Mouse (Mus musculus) kidney, embryonic 15.5 days (tissue): ENCODE measurements around the gene 4930467E23Rik. TPM values are rescaled to one million over a fixed set of nuclear protein-coding genes. Genes with fewer than 3 reads are reported as not detected.
"Not testable (repeated sequence)": the region's sequence is repeated elsewhere in the genome, so short reads cannot be mapped to it uniquely, and the experiment has no call there.

Source experiments
- ATAC-seq: fragments of 200-750 bp; cut with Nextera tagmentation; replicated peaks from 2 replicates; pipeline ENCODE4 v1.8.0; 2017; ENCODE audit warnings: moderate TSS enrichment; ENCODE audit not compliant: low FRiP score
- H3K27ac ChIP-seq: fragments of 300-500 bp; sonication (generic); 2 replicates; pipeline ENCODE4 v1.5.1; 2015; ENCODE audit warnings: mild to moderate bottlenecking, inconsistent platforms
- H3K27me3 ChIP-seq: fragments of 300-500 bp; sonication (generic); 2 replicates; pipeline ENCODE4 v1.6.1; 2015; ENCODE audit warnings: inconsistent platforms
- H3K36me3 ChIP-seq: fragments of 300-500 bp; sonication (generic); 2 replicates; pipeline ENCODE4 v1.6.1; 2015; ENCODE audit warnings: inconsistent platforms
- H3K4me1 ChIP-seq: fragments of 300-500 bp; sonication (generic); 2 replicates; pipeline ENCODE4 v1.6.1; 2015; ENCODE audit warnings: inconsistent platforms
- H3K4me2 ChIP-seq: fragments of 300-500 bp; sonication (generic); 2 replicates; pipeline ENCODE4 v1.6.1; 2015; ENCODE audit warnings: moderate library complexity, mild to moderate bottlenecking, inconsistent platforms
- H3K4me3 ChIP-seq: fragments of 300-500 bp; sonication (generic); replicated peaks from 2 replicates; pipeline ENCODE4 v1.5.1; 2015; ENCODE audit warnings: mild to moderate bottlenecking, inconsistent platforms
- H3K9ac ChIP-seq: fragments of 300-500 bp; sonication (generic); 2 replicates; pipeline ENCODE4 v1.6.1; 2015; ENCODE audit warnings: mild to moderate bottlenecking, inconsistent platforms
- H3K9me3 ChIP-seq: fragments of 300-500 bp; sonication (generic); replicated peaks from 2 replicates; pipeline ENCODE4 v1.6.1; 2016; ENCODE audit warnings: inconsistent platforms
- WGBS: fragments of 180-500 bp; shearing (Covaris S2); methylation state at CpG from one replicate; pipeline ENCODE4 v1.1.7; 2015; ENCODE audit warnings: mixed read lengths; 5-methylcytosine and 5-hydroxymethylcytosine counted together
- polyA plus RNA-seq: library from polyadenylated mRNA; unstranded; fragments of >200 nt; fragmentation: Nextera tagmentation; extraction: Ambion mirVana; gene quantifications from 2 replicates; pipeline ENCODE4 v1.2.1, GENCODE M21; 2015

4930467E23Rik gene
- polyA plus RNA-seq, 1 experiment from 2014 or later = 0.06 TPM

- 85% methylated on average over 7 of the region's 7 CpGs for WGBS
- 0 out of 2 replicates have a peak, but pooled peaks have one; percentile 67 for ATAC-seq
Observed at GRCm38 (mm10) chr8:19713232-19713834, 16.0 kb upstream of the 4930467E23Rik start.

GRCm38 (mm10) chr8:19714426-19714825, 14.9 kb upstream of the 4930467E23Rik start:
- H3K4me3 ChIP-seq = not testable (repeated sequence)

More at GRCm38 (mm10) chr8:19713232-19713834, 16.0 kb upstream of the 4930467E23Rik start:
- H3K4me1 ChIP-seq, H3K27ac ChIP-seq, H3K4me3 ChIP-seq, H3K4me2 ChIP-seq, H3K9me3 ChIP-seq, H3K9ac ChIP-seq, H3K36me3 ChIP-seq, H3K27me3 ChIP-seq: not testable (repeated sequence)

GRCm38 (mm10) chr8:19715266-19715665, 14.1 kb upstream of the 4930467E23Rik start:
- H3K27me3 ChIP-seq, H3K27ac ChIP-seq, ATAC-seq, H3K4me1 ChIP-seq, H3K4me2 ChIP-seq, H3K9me3 ChIP-seq, H3K9ac ChIP-seq, H3K36me3 ChIP-seq, H3K4me3 ChIP-seq: not testable (repeated sequence)
- WGBS = 85% methylated on average over 3 of the region's 3 CpGs

More at GRCm38 (mm10) chr8:19714426-19714825, 14.9 kb upstream of the 4930467E23Rik start:
- WGBS = 92% methylated on average over 2 of the region's 2 CpGs
- not testable (repeated sequence) for H3K4me1 ChIP-seq, H3K4me2 ChIP-seq, H3K27ac ChIP-seq, ATAC-seq, H3K36me3 ChIP-seq, H3K27me3 ChIP-seq, H3K9me3 ChIP-seq, H3K9ac ChIP-seq

- not testable (repeated sequence) for ATAC-seq, H3K9ac ChIP-seq
- 92% methylated on average over 3 of the region's 3 CpGs for WGBS
Observed at GRCm38 (mm10) chr8:19717851-19718250, 11.5 kb upstream of the 4930467E23Rik start.

GRCm38 (mm10) chr8:19719513-19719912, 9.9 kb upstream of the 4930467E23Rik start:
- H3K4me2 ChIP-seq, H3K36me3 ChIP-seq, H3K9me3 ChIP-seq, H3K27ac ChIP-seq, H3K9ac ChIP-seq, H3K4me3 ChIP-seq, H3K4me1 ChIP-seq, ATAC-seq, H3K27me3 ChIP-seq: not testable (repeated sequence)
- 58% methylated on average over 3 of the region's 3 CpGs for WGBS

More at GRCm38 (mm10) chr8:19717851-19718250, 11.5 kb upstream of the 4930467E23Rik start:
- H3K36me3 ChIP-seq, H3K27me3 ChIP-seq, H3K27ac ChIP-seq, H3K4me1 ChIP-seq, H3K4me2 ChIP-seq, H3K4me3 ChIP-seq, H3K9me3 ChIP-seq: not testable (repeated sequence)

GRCm38 (mm10) chr8:19724871-19725270, 4.5 kb upstream of the 4930467E23Rik start:
- not testable (repeated sequence) for H3K4me2 ChIP-seq, H3K4me1 ChIP-seq, H3K27me3 ChIP-seq, H3K36me3 ChIP-seq, H3K27ac ChIP-seq, ATAC-seq, H3K9me3 ChIP-seq, H3K4me3 ChIP-seq, H3K9ac ChIP-seq
- 55% methylated on average over 2 of the region's 2 CpGs for WGBS

GRCm38 (mm10) chr8:19751773-19752172, 22.4 kb downstream of the 4930467E23Rik start:
- H3K27ac ChIP-seq = not testable (repeated sequence)

GRCm38 (mm10) chr8:19754178-19754577, 24.8 kb downstream of the 4930467E23Rik start:
- not testable (repeated sequence) for H3K4me2 ChIP-seq, ATAC-seq, H3K4me1 ChIP-seq, H3K9ac ChIP-seq, H3K27me3 ChIP-seq, H3K4me3 ChIP-seq, H3K27ac ChIP-seq, H3K9me3 ChIP-seq, H3K36me3 ChIP-seq
- 64% methylated on average over 3 of the region's 3 CpGs for WGBS

More at GRCm38 (mm10) chr8:19751773-19752172, 22.4 kb downstream of the 4930467E23Rik start:
- H3K4me2 ChIP-seq, H3K9me3 ChIP-seq, H3K36me3 ChIP-seq, H3K4me3 ChIP-seq, H3K4me1 ChIP-seq, ATAC-seq, H3K9ac ChIP-seq, H3K27me3 ChIP-seq: not testable (repeated sequence)

GRCm38 (mm10) chr8:19754961-19755360, 25.6 kb downstream of the 4930467E23Rik start:
- H3K9me3 ChIP-seq, ATAC-seq, H3K4me2 ChIP-seq, H3K4me3 ChIP-seq, H3K27me3 ChIP-seq, H3K27ac ChIP-seq, H3K9ac ChIP-seq, H3K4me1 ChIP-seq, H3K36me3 ChIP-seq: not testable (repeated sequence)
- WGBS = 78% methylated on average over 3 of the region's 3 CpGs

GRCm38 (mm10) chr8:19761660-19762059, 32.3 kb downstream of the 4930467E23Rik start:
- not testable (repeated sequence) for H3K36me3 ChIP-seq, H3K27me3 ChIP-seq, H3K9ac ChIP-seq, ATAC-seq, H3K4me2 ChIP-seq, H3K27ac ChIP-seq, H3K4me3 ChIP-seq, H3K4me1 ChIP-seq, H3K9me3 ChIP-seq
- WGBS = 88% methylated on average over 5 of the region's 5 CpGs

GRCm38 (mm10) chr8:19762860-19763592, 33.6 kb downstream of the 4930467E23Rik start:
- H3K27me3 ChIP-seq, H3K9ac ChIP-seq, H3K36me3 ChIP-seq, H3K4me3 ChIP-seq, H3K27ac ChIP-seq, ATAC-seq, H3K9me3 ChIP-seq, H3K4me2 ChIP-seq, H3K4me1 ChIP-seq: not testable (repeated sequence)
- 68% methylated on average over 4 of the region's 4 CpGs for whole genome bisulfite sequencing

GRCm38 (mm10) chr8:19765531-19765930, 36.2 kb downstream of the 4930467E23Rik start:
- not testable (repeated sequence) for H3K4me1 ChIP-seq, H3K4me2 ChIP-seq, H3K36me3 ChIP-seq, H3K4me3 ChIP-seq, ATAC-seq, H3K27me3 ChIP-seq, H3K9ac ChIP-seq, H3K27ac ChIP-seq, H3K9me3 ChIP-seq
